Mouse (Mus musculus) midbrain, embryonic 11.5 days (tissue): ENCODE measurements around the gene Lzic. TPM values are rescaled to one million over a fixed set of nuclear protein-coding genes. Genes with fewer than 3 reads are reported as not detected.

Experiments used
- ATAC-seq: fragments of 200-750 bp; cut with Nextera tagmentation; 2 replicates; pipeline ENCODE4 v1.8.0; 2017; ENCODE audit warnings: moderate TSS enrichment, moderate library complexity; ENCODE audit not compliant: low FRiP score
- DNase-seq: peaks from one replicate; pipeline ENCODE4 v3.0.0; 2015; ENCODE audit warnings: low spot score; ENCODE audit errors: missing footprints
- H3K27ac ChIP-seq: fragments of 300-500 bp; sonication (generic); 2 replicates; pipeline ENCODE4 v1.5.1; 2014; ENCODE audit warnings: low read depth, low read length
- H3K27me3 ChIP-seq: fragments of 300-500 bp; sonication (generic); 2 replicates; pipeline ENCODE4 v1.6.1; 2014; ENCODE audit warnings: mild to moderate bottlenecking, low read length, moderate library complexity, mixed read lengths; ENCODE audit not compliant: control insufficient read depth, insufficient read depth
- H3K36me3 ChIP-seq: fragments of 300-500 bp; sonication (generic); 2 replicates; pipeline ENCODE4 v1.6.1; 2014; ENCODE audit warnings: mild to moderate bottlenecking, low read length, moderate library complexity, mixed read lengths; ENCODE audit not compliant: control insufficient read depth, insufficient read depth
- H3K4me1 ChIP-seq: fragments of 300-500 bp; sonication (generic); 2 replicates; pipeline ENCODE4 v1.6.1; 2014; ENCODE audit warnings: low read length; ENCODE audit not compliant: control insufficient read depth, insufficient read depth
- H3K4me2 ChIP-seq: fragments of 300-500 bp; sonication (generic); 2 replicates; pipeline ENCODE4 v1.6.1; 2014; ENCODE audit warnings: mild to moderate bottlenecking, moderate library complexity
- H3K4me3 ChIP-seq: fragments of 300-500 bp; sonication (generic); 2 replicates; pipeline ENCODE4 v1.5.1; 2014; ENCODE audit warnings: low read depth, low read length
- H3K9ac ChIP-seq: fragments of 300-500 bp; sonication (generic); 2 replicates; pipeline ENCODE4 v1.6.1; 2014; ENCODE audit warnings: low read length
- H3K9me3 ChIP-seq: fragments of 300-500 bp; sonication (generic); 2 replicates; pipeline ENCODE4 v1.6.1; 2016; ENCODE audit warnings: low read length; ENCODE audit not compliant: control insufficient read depth
- WGBS: fragments of 180-500 bp; shearing (Covaris S2); extraction: QIAGEN DNeasy Blood & Tissue Kit; methylation state at CpG from one replicate; pipeline ENCODE4 v1.1.7; 2014; 5-methylcytosine and 5-hydroxymethylcytosine counted together
- polyA plus RNA-seq: library from polyadenylated mRNA; unstranded; fragments of >200 nt; fragmentation: Nextera tagmentation; extraction: Ambion mirVana; gene quantifications from 2 replicates; pipeline ENCODE4 v1.2.1, GENCODE M21; 2014

The Lzic gene
- polyA plus RNA-seq: 48.2 and 50.1 TPM in 2 replicates

GRCm38 (mm10) chr4:149485053-149485824, at the start of gene Lzic, which contains the start of gene Nmnat1:
Lzic (plus strand) TSS chr4:149485229.
Nmnat1 (minus strand) TSS chr4:149485202.
- H3K27ac ChIP-seq: peak within 1 kb of the TSS; percentile 30; the same call in 1 of the 2 replicates
- peaks cover 12% of the 10 kb centered on the region for H3K4me1 ChIP-seq
- H3K36me3 ChIP-seq: peaks cover 6% of the 10 kb centered on the region
- no peaks in the 10 kb centered on the region for H3K9me3 ChIP-seq
- H3K27me3 ChIP-seq: no peaks in the 10 kb centered on the region
- under 1% methylated on average over 60 of the region's 60 CpGs for WGBS
- ATAC-seq (peak; percentile 99), DNase-seq (peak; percentile 100)
- peak within 1 kb of the TSS; percentile 81 for H3K9ac ChIP-seq
- peak within 1 kb of the TSS; percentile 89 for H3K4me3 ChIP-seq
- H3K4me2 ChIP-seq: peak within 1 kb of the TSS; percentile 88

- Histone ChIP-seq H3K4me3 (no peak overlapping the region), H3K4me2 (no peak overlapping the region), H3K27me3 (no peaks in the 10 kb centered on the region), H3K36me3 (no peaks in the 10 kb centered on the region), H3K9ac (no peak overlapping the region), H3K27ac (no peak overlapping the region), H3K4me1 (peaks cover 9% of the 10 kb centered on the region; the same call in 1 of the 2 replicates), H3K9me3 (no peaks in the 10 kb centered on the region)
- no peak for ATAC-seq
- WGBS: 86% methylated on average over 8 of the region's 8 CpGs
- DNase-seq: peak; percentile 78
These were observed 44.5 kb upstream of the Lzic start for GRCm38 (mm10) chr4:149440576-149440975.

- Histone ChIP-seq H3K9me3 (no peaks in the 10 kb centered on the region), H3K4me3 (no peak overlapping the region), H3K4me2 (no peak overlapping the region), H3K4me1 (peaks cover 16% of the 10 kb centered on the region), H3K27ac (no peak overlapping the region), H3K27me3 (no peaks in the 10 kb centered on the region), H3K9ac (no peak overlapping the region), H3K36me3 (no peaks in the 10 kb centered on the region)
- peak; percentile 33 for DNase-seq
- 70% methylated on average over 3 of the region's 3 CpGs for WGBS
- ATAC-seq: no peak
These were observed 42.6 kb upstream of the Lzic start for GRCm38 (mm10) chr4:149442436-149442835.

GRCm38 (mm10) chr4:149444465-149444864, 40.6 kb upstream of the Lzic start:
- Histone ChIP-seq H3K27me3 (no peaks in the 10 kb centered on the region), H3K36me3 (no peaks in the 10 kb centered on the region), H3K4me1 (peaks cover 16% of the 10 kb centered on the region), H3K9me3 (no peaks in the 10 kb centered on the region), H3K4me3 (no peak overlapping the region), H3K9ac (peak overlapping the region; percentile 64), H3K27ac (peak overlapping the region; percentile 75), H3K4me2 (peak overlapping the region; percentile 46; the same call in 1 of the 2 replicates)
- DNase-seq: peak; percentile 89
- ATAC-seq: no peak
- 58% methylated on average over 1 of the region's 1 CpGs for WGBS

GRCm38 (mm10) chr4:149444964-149445701, 39.9 kb upstream of the Lzic start:
- H3K27ac ChIP-seq: peak overlapping the region; percentile 75
- DNase-seq (peak; percentile 98), ATAC-seq (peak; percentile 98)
- H3K27me3 ChIP-seq: no peaks in the 10 kb centered on the region
- peak overlapping the region; percentile 46 for H3K4me2 ChIP-seq
- H3K9me3 ChIP-seq: no peaks in the 10 kb centered on the region
- H3K4me1 ChIP-seq: peaks cover 16% of the 10 kb centered on the region
- H3K4me3 ChIP-seq: peak overlapping the region; percentile 17; the same call in 1 of the 2 replicates
- no peaks in the 10 kb centered on the region for H3K36me3 ChIP-seq
- peak overlapping the region; percentile 64 for H3K9ac ChIP-seq
- under 1% methylated on average over 36 of the region's 36 CpGs for WGBS

- peak; percentile 92 for DNase-seq
- H3K4me2 ChIP-seq: peak overlapping the region; percentile 46
- H3K9me3 ChIP-seq: no peaks in the 10 kb centered on the region
- peak overlapping the region; percentile 17; the same call in 1 of the 2 replicates for H3K4me3 ChIP-seq
- peaks cover 16% of the 10 kb centered on the region for H3K4me1 ChIP-seq
- H3K9ac ChIP-seq: peak overlapping the region; percentile 64
- H3K36me3 ChIP-seq: no peaks in the 10 kb centered on the region
- peak overlapping the region; percentile 75 for H3K27ac ChIP-seq
- WGBS: 2% methylated on average over 11 of the region's 11 CpGs
- ATAC-seq: peak; percentile 70
- H3K27me3 ChIP-seq: no peaks in the 10 kb centered on the region
These were observed 39.2 kb upstream of the Lzic start for GRCm38 (mm10) chr4:149445868-149446267.

- WGBS: 30% methylated on average over 1 of the region's 1 CpGs
- Histone ChIP-seq H3K9ac (peak overlapping the region; percentile 64; the same call in 1 of the 2 replicates), H3K27me3 (no peaks in the 10 kb centered on the region), H3K36me3 (no peaks in the 10 kb centered on the region), H3K4me1 (peaks cover 16% of the 10 kb centered on the region), H3K9me3 (no peaks in the 10 kb centered on the region), H3K4me3 (no peak overlapping the region; the same call in 1 of the 2 replicates), H3K27ac (peak overlapping the region; percentile 75), H3K4me2 (peak overlapping the region; percentile 46)
- no peak for ATAC-seq
- no peak for DNase-seq
These were observed 38.7 kb upstream of the Lzic start for GRCm38 (mm10) chr4:149446309-149446708.

- no peak overlapping the region for H3K27ac ChIP-seq
- no peaks in the 10 kb centered on the region for H3K9me3 ChIP-seq
- ATAC-seq (no peak), DNase-seq (no peak)
- H3K27me3 ChIP-seq: no peaks in the 10 kb centered on the region
- H3K4me1 ChIP-seq: peaks cover 7% of the 10 kb centered on the region
- no peak overlapping the region for H3K4me3 ChIP-seq
- no peak overlapping the region for H3K4me2 ChIP-seq
- H3K9ac ChIP-seq: no peak overlapping the region
- WGBS: 91% methylated on average over 3 of the region's 3 CpGs
- H3K36me3 ChIP-seq: no peaks in the 10 kb centered on the region
These were observed 34.4 kb upstream of the Lzic start for GRCm38 (mm10) chr4:149450636-149451035.

GRCm38 (mm10) chr4:149453656-149454055, 31.4 kb upstream of the Lzic start:
- no peaks in the 10 kb centered on the region for H3K27me3 ChIP-seq
- no peaks in the 10 kb centered on the region for H3K36me3 ChIP-seq
- 85% methylated on average over 4 of the region's 4 CpGs for WGBS
- ATAC-seq (no peak), DNase-seq (no peak)
- H3K9me3 ChIP-seq: no peaks in the 10 kb centered on the region
- H3K4me3 ChIP-seq: no peak overlapping the region
- H3K4me2 ChIP-seq: no peak overlapping the region
- no peak overlapping the region for H3K27ac ChIP-seq
- H3K4me1 ChIP-seq: no peaks in the 10 kb centered on the region
- no peak overlapping the region for H3K9ac ChIP-seq
